Mouse (Mus musculus) embryonic facial prominence, embryonic 10.5 days (tissue): ENCODE results near the gene Gm29644. TPM values are rescaled to one million over a fixed set of nuclear protein-coding genes. Genes with fewer than 3 reads are reported as not detected.
"Not testable (repeated sequence)": the region's sequence is repeated elsewhere in the genome, so short reads cannot be mapped to it uniquely, and the experiment has no call there.

Experiments
- DNase-seq: peaks from one replicate; pipeline ENCODE4 v3.0.0-alpha.2; 2017; ENCODE audit warnings: low spot score
- H3K27ac ChIP-seq: fragments of 300-500 bp; sonication (generic); replicated peaks from 2 replicates; pipeline ENCODE4 v1.5.1; 2016; ENCODE audit warnings: mild to moderate bottlenecking
- H3K27me3 ChIP-seq: fragments of 300-500 bp; sonication (generic); replicated peaks from 2 replicates; pipeline ENCODE4 v1.6.1; 2016; ENCODE audit warnings: low read depth, mild to moderate bottlenecking; ENCODE audit not compliant: poor library complexity, severe bottlenecking
- H3K36me3 ChIP-seq: fragments of 300-500 bp; sonication (generic); replicated peaks from 2 replicates; pipeline ENCODE4 v1.6.1; 2016; ENCODE audit warnings: mild to moderate bottlenecking, moderate library complexity
- H3K4me1 ChIP-seq: fragments of 300-500 bp; sonication (generic); 2 replicates; pipeline ENCODE4 v1.6.1; 2016
- H3K4me3 ChIP-seq: fragments of 300-500 bp; sonication (generic); 2 replicates; pipeline ENCODE4 v1.5.1; 2016; ENCODE audit warnings: mild to moderate bottlenecking, moderate library complexity
- H3K9me3 ChIP-seq: fragments of 300-500 bp; sonication (generic); 2 replicates; pipeline ENCODE4 v1.6.1; 2016; ENCODE audit warnings: mild to moderate bottlenecking
- WGBS: fragments of 180-500 bp; shearing (Covaris S2); methylation state at CpG from one replicate; pipeline ENCODE4 v1.1.7; 2016; 5-methylcytosine and 5-hydroxymethylcytosine counted together
- polyA plus RNA-seq: library from polyadenylated mRNA; unstranded; fragments of >200 nt; fragmentation: Nextera tagmentation; extraction: Ambion mirVana; gene quantifications from 2 replicates; pipeline ENCODE4 v1.2.1, GENCODE M21; 2016

Gene Gm29644
- polyA plus RNA-seq, result not detected in 2 replicates

- H3K27me3 ChIP-seq, H3K27ac ChIP-seq, H3K4me1 ChIP-seq, H3K9me3 ChIP-seq, H3K4me3 ChIP-seq, DNase-seq, H3K36me3 ChIP-seq: not testable (repeated sequence)
- WGBS, result no CpG with 5 or more reads among the region's 2 CpGs
Measured at GRCm38 (mm10) chrY:70303187-70303586, at the start of gene Gm29644, which contains the start of gene Gm29423. Gm29644 (minus strand) TSS chrY:70303343. Gm29423 (minus strand) TSS chrY:70303287.

DNA sequence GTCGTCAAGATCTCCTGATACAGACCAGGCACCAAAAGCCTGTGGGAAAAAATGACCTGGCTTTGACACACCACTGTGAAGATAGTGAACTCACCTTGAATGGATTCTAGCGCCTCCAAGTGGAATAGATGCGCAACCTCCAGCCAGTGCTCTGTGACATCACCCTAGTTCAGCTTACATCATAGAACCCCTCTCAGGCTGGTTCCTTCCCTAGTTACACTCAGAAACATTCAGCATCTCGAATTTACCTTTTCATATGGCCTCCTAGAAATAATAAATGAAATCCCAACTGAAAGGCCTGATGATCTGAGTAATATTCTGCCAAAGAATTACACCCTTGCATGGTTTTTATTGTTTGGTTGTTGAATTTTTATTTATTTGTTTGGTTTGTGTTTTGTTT is 29.6 kb downstream of the Gm29644 start, which contains the start of gene Gm21118:
Gene Gm21118, minus strand, starts transcription at position 101 of the 400 bp plus-strand sequence.
- H3K27ac ChIP-seq, DNase-seq, H3K4me3 ChIP-seq, H3K36me3 ChIP-seq, H3K4me1 ChIP-seq, H3K27me3 ChIP-seq, H3K9me3 ChIP-seq: not testable (repeated sequence)
- no CpG with 5 or more reads among the region's 4 CpGs for WGBS

Other genes starting within 250 kb of the Gm29644 start
- not detected in 2 replicates for gene Gm21118, start 29.7 kb downstream of the Gm29644 start, polyA plus RNA-seq
- gene Gm29423, start 56 bp downstream of the Gm29644 start, polyA plus RNA-seq, result not detected in 2 replicates
- gene Gm20888, start 138.5 kb upstream of the Gm29644 start, polyA plus RNA-seq, result not detected in 2 replicates